ENCODE assay signal across 7 mouse cellular contexts in the genomic region with DNA sequence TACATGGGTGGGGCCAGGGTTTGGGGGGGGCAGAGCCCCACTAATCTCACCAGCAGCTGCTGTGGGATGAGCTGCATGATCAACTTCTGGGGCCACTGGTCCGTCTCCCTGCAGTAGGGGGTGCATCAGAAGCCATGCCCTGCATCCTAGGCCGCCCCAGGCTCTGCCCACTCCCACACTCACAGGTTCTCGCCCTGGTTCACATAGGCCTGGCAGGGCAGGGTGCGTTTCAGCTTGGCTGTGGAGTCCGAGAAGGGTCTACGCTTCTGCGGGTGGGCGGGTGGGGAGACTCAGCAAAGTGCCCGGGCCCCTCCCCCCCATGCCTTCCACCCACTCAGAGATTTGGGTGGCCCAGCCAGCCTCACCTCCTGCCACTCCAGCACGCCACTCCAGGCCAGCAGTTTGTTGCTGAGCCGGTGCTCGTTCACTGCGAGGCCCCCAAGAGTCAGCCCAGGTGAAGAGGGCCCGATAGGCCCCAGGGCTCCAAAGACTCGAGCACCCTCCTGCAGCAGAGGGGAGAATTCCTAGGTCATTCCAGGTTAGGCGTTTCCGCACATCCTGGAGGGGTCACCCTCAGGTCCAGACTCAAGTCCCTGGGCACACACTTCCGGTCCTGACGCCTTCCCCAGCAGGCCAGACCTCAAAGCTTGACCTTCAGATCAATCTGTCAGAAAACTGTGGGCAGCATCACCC. TPM values are rescaled to one million over a fixed set of nuclear protein-coding genes. Genes with fewer than 3 reads are reported as not detected.
DNase-seq lines count a peak whose midpoint lies in the region; ATAC-seq lines count a peak whose summit lies in the region.

No protein-coding gene starts in this region.

- ATAC-seq in kidney, embryonic 16.5 days (ENCODE audit: low FRiP score, low TSS enrichment): no peak
- no peak for ATAC-seq in forebrain, embryonic 11.5 days (replicated peaks; ENCODE audit: low FRiP score)
- ATAC-seq in intestine, embryonic 15.5 days: no peak
- no peak for ATAC-seq in neural tube, embryonic 13.5 days (ENCODE audit: low read depth)

- H3K4me3 ChIP-seq in kidney, embryonic 16.5 days (ENCODE audit: low read length): peak overlapping the region; percentile 71
- H3K4me3 ChIP-seq in forebrain, embryonic 11.5 days (ENCODE audit: low read depth, low read length): peak overlapping the region; percentile 99
- peak overlapping the region; percentile 96 for H3K4me3 ChIP-seq in intestine, embryonic 15.5 days (replicated peaks)
- H3K4me3 ChIP-seq in neural tube, embryonic 13.5 days: peak overlapping the region; percentile 97

- H3K4me2 ChIP-seq in kidney, embryonic 16.5 days (replicated peaks; ENCODE audit: low read depth, low read length): peak overlapping the region; percentile 91
- H3K4me2 ChIP-seq in forebrain, embryonic 11.5 days (ENCODE audit: low read depth, low read length, severe bottlenecking): peak overlapping the region; percentile 94
- peak overlapping the region; percentile 66 for H3K4me2 ChIP-seq in intestine, embryonic 15.5 days (replicated peaks)
- peak overlapping the region; percentile 99 for H3K4me2 ChIP-seq in neural tube, embryonic 13.5 days

- H3K27ac ChIP-seq in kidney, embryonic 16.5 days (ENCODE audit: low read length): peak overlapping the region; percentile 46
- H3K27ac ChIP-seq in forebrain, embryonic 11.5 days (ENCODE audit: low read depth, low read length): no peak overlapping the region
- H3K27ac ChIP-seq in intestine, embryonic 15.5 days: peak overlapping the region; percentile 67; the same call in 1 of the 2 replicates
- peak overlapping the region; percentile 38; the same call in 1 of the 2 replicates for H3K27ac ChIP-seq in neural tube, embryonic 13.5 days (replicated peaks)

- 25% methylated on average over 19 of the region's 19 CpGs for WGBS in kidney, embryonic 16.5 days
- 83% methylated on average over 19 of the region's 19 CpGs for WGBS in forebrain, embryonic 11.5 days
- WGBS in intestine, embryonic 15.5 days: 56% methylated on average over 19 of the region's 19 CpGs
- 73% methylated on average over 19 of the region's 19 CpGs for WGBS in neural tube, embryonic 13.5 days

- H3K27me3 ChIP-seq in kidney, embryonic 16.5 days (ENCODE audit: insufficient read depth, low read length): no peaks in the 10 kb centered on the region
- no peaks in the 10 kb centered on the region for H3K27me3 ChIP-seq in forebrain, embryonic 11.5 days (ENCODE audit: control insufficient read depth, insufficient read depth, low read length)
- no peaks in the 10 kb centered on the region for H3K27me3 ChIP-seq in intestine, embryonic 15.5 days (replicated peaks)
- no peaks in the 10 kb centered on the region for H3K27me3 ChIP-seq in neural tube, embryonic 13.5 days

- H3K4me1 ChIP-seq in kidney, embryonic 16.5 days (ENCODE audit: insufficient read depth, low read length): peaks cover 47% of the 10 kb centered on the region
- H3K4me1 ChIP-seq in forebrain, embryonic 11.5 days (replicated peaks; ENCODE audit: control insufficient read depth, insufficient read depth, low read length): peaks cover 29% of the 10 kb centered on the region
- H3K4me1 ChIP-seq in intestine, embryonic 15.5 days (replicated peaks): peaks cover 47% of the 10 kb centered on the region
- peaks cover 59% of the 10 kb centered on the region for H3K4me1 ChIP-seq in neural tube, embryonic 13.5 days (replicated peaks)

- H3K36me3 ChIP-seq in kidney, embryonic 16.5 days (ENCODE audit: insufficient read depth, low read length): peaks cover 33% of the 10 kb centered on the region
- peaks cover 20% of the 10 kb centered on the region for H3K36me3 ChIP-seq in forebrain, embryonic 11.5 days (ENCODE audit: control insufficient read depth, insufficient read depth, low read length)
- peaks cover 29% of the 10 kb centered on the region for H3K36me3 ChIP-seq in intestine, embryonic 15.5 days
- peaks cover 48% of the 10 kb centered on the region for H3K36me3 ChIP-seq in neural tube, embryonic 13.5 days

- no peak for DNase-seq in kidney, adult 18-20 months
- DNase-seq in forebrain, embryonic 11.5 days (ENCODE audit: low spot score): no peak
- DNase-seq in gastrocnemius, adult 18-20 months (ENCODE audit: low spot score): no peak
- no peak for DNase-seq in left cerebral cortex, adult 8-10 months (ENCODE audit: low spot score in 2 of 2)

- H3K9me3 ChIP-seq in kidney, embryonic 16.5 days (ENCODE audit: low read length): no peaks in the 10 kb centered on the region
- no peaks in the 10 kb centered on the region for H3K9me3 ChIP-seq in forebrain, embryonic 11.5 days (ENCODE audit: control insufficient read depth, low read length)
- no peaks in the 10 kb centered on the region for H3K9me3 ChIP-seq in intestine, embryonic 15.5 days
- H3K9me3 ChIP-seq in neural tube, embryonic 13.5 days: no peaks in the 10 kb centered on the region

- H3K9ac ChIP-seq in kidney, embryonic 16.5 days (replicated peaks; ENCODE audit: low read length): peak overlapping the region; percentile 100
- peak overlapping the region; percentile 98; the same call in 1 of the 2 replicates for H3K9ac ChIP-seq in forebrain, embryonic 11.5 days (ENCODE audit: low read length)
- peak overlapping the region; percentile 96 for H3K9ac ChIP-seq in intestine, embryonic 15.5 days
- peak overlapping the region; percentile 99 for H3K9ac ChIP-seq in neural tube, embryonic 13.5 days

RNA-seq across cellular contexts. Expression of gene Ptov1, which starts 2.4 kb away (rescaled TPM):
- 371 and 404 TPM in 2 replicates for polyA plus RNA-seq in kidney, embryonic 16.5 days (2015; fragmentation: Nextera tagmentation; extraction: Ambion mirVana)
- 454 and 526 TPM in 2 replicates for polyA plus RNA-seq in forebrain, embryonic 11.5 days (2014; fragmentation: Nextera tagmentation; extraction: Ambion mirVana)
- polyA plus RNA-seq in intestine, embryonic 15.5 days (2015; fragmentation: Nextera tagmentation; extraction: Ambion mirVana): 239 and 253 TPM in 2 replicates
- polyA plus RNA-seq in neural tube, embryonic 13.5 days (2015; fragmentation: Nextera tagmentation; extraction: Ambion mirVana): 471 and 515 TPM in 2 replicates
- total RNA-seq in gastrocnemius, adult 18-20 months (2021): 100 to 1,000 TPM; 143 to 148 TPM
- 100 to 1,000 TPM; 277 to 305 (median 293) TPM for total RNA-seq in left cerebral cortex, adult 8-10 months (2022)

RNA-seq across cellular contexts. Expression of gene Pnkp, which starts 10.2 kb away (rescaled TPM):
- polyA plus RNA-seq in kidney, embryonic 16.5 days (2015; fragmentation: Nextera tagmentation; extraction: Ambion mirVana): 38.7 and 40.4 TPM in 2 replicates
- polyA plus RNA-seq in forebrain, embryonic 11.5 days (2014; fragmentation: Nextera tagmentation; extraction: Ambion mirVana): 31.6 and 32.1 TPM in 2 replicates
- polyA plus RNA-seq in intestine, embryonic 15.5 days (2015; fragmentation: Nextera tagmentation; extraction: Ambion mirVana): 25.9 and 29.0 TPM in 2 replicates
- 30.2 and 31.6 TPM in 2 replicates for polyA plus RNA-seq in neural tube, embryonic 13.5 days (2015; fragmentation: Nextera tagmentation; extraction: Ambion mirVana)
- 10 to 100 TPM; 19.2 to 20.2 TPM for total RNA-seq in gastrocnemius, adult 18-20 months (2021)
- 10 to 100 TPM; 23.9 to 27.0 (median 24.4) TPM for total RNA-seq in left cerebral cortex, adult 8-10 months (2022)

RNA-seq across cellular contexts. Expression of gene Tbc1d17, which starts 18.3 kb away (rescaled TPM):
- polyA plus RNA-seq in kidney, embryonic 16.5 days (2015; fragmentation: Nextera tagmentation; extraction: Ambion mirVana): 93.9 and 94.9 TPM in 2 replicates
- 67.6 and 69.9 TPM in 2 replicates for polyA plus RNA-seq in forebrain, embryonic 11.5 days (2014; fragmentation: Nextera tagmentation; extraction: Ambion mirVana)
- 71.0 and 71.3 TPM in 2 replicates for polyA plus RNA-seq in intestine, embryonic 15.5 days (2015; fragmentation: Nextera tagmentation; extraction: Ambion mirVana)
- polyA plus RNA-seq in neural tube, embryonic 13.5 days (2015; fragmentation: Nextera tagmentation; extraction: Ambion mirVana): 94.0 and 101 TPM in 2 replicates
- total RNA-seq in gastrocnemius, adult 18-20 months (2021): 10 to 100 TPM; 46.8 to 61.0 TPM
- total RNA-seq in left cerebral cortex, adult 8-10 months (2022): 10 to 100 TPM; 76.4 to 88.3 (median 82.2) TPM

RNA-seq across cellular contexts. Expression of gene Akt1s1, which starts 18.4 kb away (rescaled TPM):
- polyA plus RNA-seq in kidney, embryonic 16.5 days (2015; fragmentation: Nextera tagmentation; extraction: Ambion mirVana): 117 and 126 TPM in 2 replicates
- polyA plus RNA-seq in forebrain, embryonic 11.5 days (2014; fragmentation: Nextera tagmentation; extraction: Ambion mirVana): 79.9 and 83.0 TPM in 2 replicates
- polyA plus RNA-seq in intestine, embryonic 15.5 days (2015; fragmentation: Nextera tagmentation; extraction: Ambion mirVana): 112 and 116 TPM in 2 replicates
- polyA plus RNA-seq in neural tube, embryonic 13.5 days (2015; fragmentation: Nextera tagmentation; extraction: Ambion mirVana): 89.7 and 99.0 TPM in 2 replicates
- total RNA-seq in gastrocnemius, adult 18-20 months (2021): 100 to 1,000 TPM; 130 to 144 TPM
- total RNA-seq in left cerebral cortex, adult 8-10 months (2022): 10 to 100 TPM; 53.8 to 68.8 (median 64.7) TPM

RNA-seq across cellular contexts. Expression of gene Med25, which starts 25.4 kb away (rescaled TPM):
- polyA plus RNA-seq in kidney, embryonic 16.5 days (2015; fragmentation: Nextera tagmentation; extraction: Ambion mirVana): 136 and 149 TPM in 2 replicates
- 135 and 139 TPM in 2 replicates for polyA plus RNA-seq in forebrain, embryonic 11.5 days (2014; fragmentation: Nextera tagmentation; extraction: Ambion mirVana)
- polyA plus RNA-seq in intestine, embryonic 15.5 days (2015; fragmentation: Nextera tagmentation; extraction: Ambion mirVana): 88.2 and 91.8 TPM in 2 replicates
- polyA plus RNA-seq in neural tube, embryonic 13.5 days (2015; fragmentation: Nextera tagmentation; extraction: Ambion mirVana): 134 and 138 TPM in 2 replicates
- total RNA-seq in gastrocnemius, adult 18-20 months (2021): 10 to 100 TPM; 60.5 to 62.8 TPM
- total RNA-seq in left cerebral cortex, adult 8-10 months (2022): 10 to 100 TPM; 80.5 to 97.9 (median 88.4) TPM
